Mouse (Mus musculus): ENCODE measurements around the gene Chmp5. TPM values are rescaled to one million over a fixed set of nuclear protein-coding genes. Genes with fewer than 3 reads are reported as not detected.
A peak's percentile ranks its signal among the peaks of the same experiment; 100 is the strongest.

The Chmp5 gene
- polyA plus RNA-seq, 1 experiment from 2014 or later, result 161 TPM

- H3K27me3 ChIP-seq (ENCODE audit: control insufficient read depth, insufficient read depth, low read depth, low read length), result no peaks in the 10 kb centered on the region
- peak; percentile 71 for ATAC-seq
- H3K4me1 ChIP-seq (ENCODE audit: control insufficient read depth, insufficient read depth, low read length), result peaks cover 18% of the 10 kb centered on the region
- 17% methylated on average over 10 of the region's 13 CpGs for WGBS
- H3K9ac ChIP-seq (ENCODE audit: low read depth, low read length), result peak overlapping the region; percentile 85
- H3K4me2 ChIP-seq (ENCODE audit: low read length), result peak overlapping the region; percentile 73
- H3K4me3 ChIP-seq (ENCODE audit: low read depth, low read length), result peak overlapping the region; percentile 91
- H3K27ac ChIP-seq (ENCODE audit: low read length), result peak overlapping the region; percentile 90
- peaks cover 3% of the 10 kb centered on the region; the same call in 1 of the 2 replicates for H3K36me3 ChIP-seq (ENCODE audit: control insufficient read depth, insufficient read depth, low read length)
- no peaks in the 10 kb centered on the region for H3K9me3 ChIP-seq (replicated peaks; ENCODE audit: control insufficient read depth, low read length, poor library complexity, severe bottlenecking)
Measured at GRCm38 (mm10) chr4:40969781-40970591, 21.8 kb downstream of the Chmp5 start.

GRCm38 (mm10) chr4:40970592-40970841, 22.3 kb downstream of the Chmp5 start:
- ATAC-seq, result peak; percentile 68; the same call in 1 of the 2 replicates
- Histone ChIP-seq H3K27me3 (ENCODE audit: control insufficient read depth, insufficient read depth, low read depth, low read length) (no peaks in the 10 kb centered on the region), H3K9ac (ENCODE audit: low read depth, low read length) (peak overlapping the region; percentile 85), H3K4me3 (ENCODE audit: low read depth, low read length) (peak overlapping the region; percentile 91), H3K27ac (ENCODE audit: low read length) (peak overlapping the region; percentile 90), H3K36me3 (ENCODE audit: control insufficient read depth, insufficient read depth, low read length) (peaks cover 3% of the 10 kb centered on the region; the same call in 1 of the 2 replicates), H3K4me1 (ENCODE audit: control insufficient read depth, insufficient read depth, low read length) (peaks cover 18% of the 10 kb centered on the region), H3K4me2 (ENCODE audit: low read length) (peak overlapping the region; percentile 73), H3K9me3 (replicated peaks; ENCODE audit: control insufficient read depth, low read length, poor library complexity, severe bottlenecking) (no peaks in the 10 kb centered on the region)
- WGBS, result under 1% methylated on average over 16 of the region's 16 CpGs

- Histone ChIP-seq H3K27me3 (ENCODE audit: control insufficient read depth, insufficient read depth, low read depth, low read length) (no peaks in the 10 kb centered on the region), H3K9me3 (replicated peaks; ENCODE audit: control insufficient read depth, low read length, poor library complexity, severe bottlenecking) (no peaks in the 10 kb centered on the region), H3K36me3 (ENCODE audit: control insufficient read depth, insufficient read depth, low read length) (no peaks in the 10 kb centered on the region), H3K9ac (ENCODE audit: low read depth, low read length) (peak within 1 kb of the TSS; percentile 85), H3K4me1 (ENCODE audit: control insufficient read depth, insufficient read depth, low read length) (peaks cover 18% of the 10 kb centered on the region), H3K4me2 (ENCODE audit: low read length) (peak within 1 kb of the TSS; percentile 73), H3K27ac (ENCODE audit: low read length) (peak within 1 kb of the TSS; percentile 90), H3K4me3 (ENCODE audit: low read depth, low read length) (peak within 1 kb of the TSS; percentile 91)
- ATAC-seq, result peak; percentile 97
- under 1% methylated on average over 69 of the region's 85 CpGs for WGBS
Measured at GRCm38 (mm10) chr4:40970842-40971701, 22.9 kb downstream of the Chmp5 start, which contains the start of gene Nfx1. TSS of gene Nfx1 (plus strand) at chr4:40970906.

GRCm38 (mm10) chr4:40971744-40972143, 23.5 kb downstream of the Chmp5 start:
- H3K4me1 ChIP-seq (ENCODE audit: control insufficient read depth, insufficient read depth, low read length), result peaks cover 18% of the 10 kb centered on the region
- H3K4me3 ChIP-seq (ENCODE audit: low read depth, low read length), result peak overlapping the region; percentile 91
- H3K9ac ChIP-seq (ENCODE audit: low read depth, low read length), result peak overlapping the region; percentile 85; the same call in 1 of the 2 replicates
- WGBS, result 24% methylated on average over 13 of the region's 13 CpGs
- no peaks in the 10 kb centered on the region; the same call in 1 of the 2 replicates for H3K36me3 ChIP-seq (ENCODE audit: control insufficient read depth, insufficient read depth, low read length)
- H3K27ac ChIP-seq (ENCODE audit: low read length), result no peak overlapping the region
- H3K9me3 ChIP-seq (replicated peaks; ENCODE audit: control insufficient read depth, low read length, poor library complexity, severe bottlenecking), result no peaks in the 10 kb centered on the region
- no peaks in the 10 kb centered on the region for H3K27me3 ChIP-seq (ENCODE audit: control insufficient read depth, insufficient read depth, low read depth, low read length)
- H3K4me2 ChIP-seq (ENCODE audit: low read length), result peak overlapping the region; percentile 51
- no peak for ATAC-seq

GRCm38 (mm10) chr4:40974011-40974410, 25.8 kb downstream of the Chmp5 start:
- H3K9me3 ChIP-seq (replicated peaks; ENCODE audit: control insufficient read depth, low read length, poor library complexity, severe bottlenecking), result no peaks in the 10 kb centered on the region
- H3K27me3 ChIP-seq (ENCODE audit: control insufficient read depth, insufficient read depth, low read depth, low read length), result no peaks in the 10 kb centered on the region
- no peak overlapping the region for H3K27ac ChIP-seq (ENCODE audit: low read length)
- H3K9ac ChIP-seq (ENCODE audit: low read depth, low read length), result no peak overlapping the region
- peaks cover 18% of the 10 kb centered on the region for H3K4me1 ChIP-seq (ENCODE audit: control insufficient read depth, insufficient read depth, low read length)
- no peak overlapping the region for H3K4me3 ChIP-seq (ENCODE audit: low read depth, low read length)
- no peak overlapping the region for H3K4me2 ChIP-seq (ENCODE audit: low read length)
- 100% methylated on average over 1 of the region's 1 CpGs for WGBS
- H3K36me3 ChIP-seq (ENCODE audit: control insufficient read depth, insufficient read depth, low read length), result peaks cover 4% of the 10 kb centered on the region
- no peak for ATAC-seq

- H3K27ac ChIP-seq (ENCODE audit: low read length), result no peak overlapping the region
- H3K27me3 ChIP-seq (ENCODE audit: control insufficient read depth, insufficient read depth, low read depth, low read length), result no peaks in the 10 kb centered on the region
- H3K9me3 ChIP-seq (replicated peaks; ENCODE audit: control insufficient read depth, low read length, poor library complexity, severe bottlenecking), result no peaks in the 10 kb centered on the region
- H3K4me3 ChIP-seq (ENCODE audit: low read depth, low read length), result no peak overlapping the region
- H3K9ac ChIP-seq (ENCODE audit: low read depth, low read length), result no peak overlapping the region
- no peak for ATAC-seq
- H3K4me2 ChIP-seq (ENCODE audit: low read length), result no peak overlapping the region
- peaks cover 12% of the 10 kb centered on the region for H3K4me1 ChIP-seq (ENCODE audit: control insufficient read depth, insufficient read depth, low read length)
- peaks cover 4% of the 10 kb centered on the region for H3K36me3 ChIP-seq (ENCODE audit: control insufficient read depth, insufficient read depth, low read length)
- WGBS, result 92% methylated on average over 3 of the region's 3 CpGs
Measured at GRCm38 (mm10) chr4:40975678-40976077, 27.5 kb downstream of the Chmp5 start.

- Histone ChIP-seq H3K9ac (ENCODE audit: low read depth, low read length) (no peak overlapping the region), H3K4me2 (ENCODE audit: low read length) (no peak overlapping the region), H3K27ac (ENCODE audit: low read length) (no peak overlapping the region), H3K36me3 (ENCODE audit: control insufficient read depth, insufficient read depth, low read length) (peaks cover 6% of the 10 kb centered on the region), H3K27me3 (ENCODE audit: control insufficient read depth, insufficient read depth, low read depth, low read length) (no peaks in the 10 kb centered on the region), H3K9me3 (replicated peaks; ENCODE audit: control insufficient read depth, low read length, poor library complexity, severe bottlenecking) (no peaks in the 10 kb centered on the region), H3K4me3 (ENCODE audit: low read depth, low read length) (no peak overlapping the region), H3K4me1 (ENCODE audit: control insufficient read depth, insufficient read depth, low read length) (peaks cover 12% of the 10 kb centered on the region)
- WGBS, result 90% methylated on average over 10 of the region's 10 CpGs
- no peak for ATAC-seq
Measured at GRCm38 (mm10) chr4:40976651-40977050, 28.4 kb downstream of the Chmp5 start.

- H3K4me3 ChIP-seq (ENCODE audit: low read depth, low read length), result no peak overlapping the region
- no peak overlapping the region for H3K27ac ChIP-seq (ENCODE audit: low read length)
- no peak overlapping the region for H3K9ac ChIP-seq (ENCODE audit: low read depth, low read length)
- H3K9me3 ChIP-seq (replicated peaks; ENCODE audit: control insufficient read depth, low read length, poor library complexity, severe bottlenecking), result no peaks in the 10 kb centered on the region
- no peak overlapping the region for H3K4me2 ChIP-seq (ENCODE audit: low read length)
- WGBS, result 95% methylated on average over 1 of the region's 1 CpGs
- H3K27me3 ChIP-seq (ENCODE audit: control insufficient read depth, insufficient read depth, low read depth, low read length), result no peaks in the 10 kb centered on the region
- peaks cover 7% of the 10 kb centered on the region for H3K36me3 ChIP-seq (ENCODE audit: control insufficient read depth, insufficient read depth, low read length)
- no peaks in the 10 kb centered on the region for H3K4me1 ChIP-seq (ENCODE audit: control insufficient read depth, insufficient read depth, low read length)
- no peak for ATAC-seq
Measured at GRCm38 (mm10) chr4:40979430-40979829, 31.2 kb downstream of the Chmp5 start.

- Histone ChIP-seq H3K4me1 (ENCODE audit: control insufficient read depth, insufficient read depth, low read length) (no peaks in the 10 kb centered on the region), H3K4me3 (ENCODE audit: low read depth, low read length) (no peak overlapping the region), H3K27ac (ENCODE audit: low read length) (no peak overlapping the region), H3K9me3 (replicated peaks; ENCODE audit: control insufficient read depth, low read length, poor library complexity, severe bottlenecking) (no peaks in the 10 kb centered on the region), H3K36me3 (ENCODE audit: control insufficient read depth, insufficient read depth, low read length) (peaks cover 22% of the 10 kb centered on the region), H3K27me3 (ENCODE audit: control insufficient read depth, insufficient read depth, low read depth, low read length) (no peaks in the 10 kb centered on the region), H3K4me2 (ENCODE audit: low read length) (no peak overlapping the region), H3K9ac (ENCODE audit: low read depth, low read length) (no peak overlapping the region)
- WGBS, result 94% methylated on average over 3 of the region's 3 CpGs
- ATAC-seq, result no peak
Measured at GRCm38 (mm10) chr4:40982486-40982885, 34.3 kb downstream of the Chmp5 start.

Measured in midbrain, embryonic 16.5 days (tissue).